Mouse (Mus musculus) retina, embryonic 14.5 days (tissue): ENCODE results near the gene 6030468B19Rik.
A peak's percentile ranks its signal among the peaks of the same experiment; 100 is the strongest.
"Not testable (repeated sequence)": the region's sequence is repeated elsewhere in the genome, so short reads cannot be mapped to it uniquely, and the experiment has no call there.

Source experiments
- DNase-seq: peaks from one replicate; pipeline ENCODE4 v3.0.0-alpha.2; 2015; ENCODE audit warnings: low spot score

6030468B19Rik gene

DNA sequence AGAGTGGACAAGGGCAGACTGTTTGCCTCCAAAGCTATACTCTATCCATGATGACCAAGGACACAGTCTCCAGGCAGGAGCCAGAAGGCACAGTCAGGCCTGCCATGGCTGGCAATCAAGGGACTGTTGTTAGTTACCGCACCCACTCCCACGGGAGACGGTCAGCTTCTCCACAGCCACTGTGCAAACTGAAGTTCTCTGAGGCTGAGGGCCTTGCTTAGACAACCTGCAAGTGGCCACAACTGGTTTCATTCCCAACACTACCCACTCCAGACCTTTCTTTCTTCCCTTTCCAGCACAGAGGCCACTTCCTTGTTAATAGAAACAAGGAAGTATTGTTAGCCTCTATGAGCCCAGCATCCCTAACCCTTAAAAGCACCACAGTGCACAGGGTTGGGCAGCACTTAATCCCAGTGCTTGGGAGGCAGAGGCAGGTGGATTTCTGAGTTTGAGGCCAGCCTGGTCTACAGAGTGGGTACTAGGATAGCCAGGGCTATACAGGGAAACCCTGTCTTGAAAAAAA, 5.8 kb downstream of the 6030468B19Rik start:
- no peak for DNase-seq

- DNase-seq: no peak
Measured at GRCm38 (mm10) chr11:117806781-117807180, 9.3 kb downstream of the 6030468B19Rik start.

- DNase-seq: peak; percentile 85
Measured at GRCm38 (mm10) chr11:117809407-117810311, 12.2 kb downstream of the 6030468B19Rik start, which contains the start of the genes Gm20708 and Syngr2. Gene Gm20708, plus strand, starts transcription at chr11:117809668. Gene Syngr2, plus strand, starts transcription at chr11:117809668.

GRCm38 (mm10) chr11:117810401-117811046, 13.1 kb downstream of the 6030468B19Rik start:
- DNase-seq: peak; percentile 88

DNA sequence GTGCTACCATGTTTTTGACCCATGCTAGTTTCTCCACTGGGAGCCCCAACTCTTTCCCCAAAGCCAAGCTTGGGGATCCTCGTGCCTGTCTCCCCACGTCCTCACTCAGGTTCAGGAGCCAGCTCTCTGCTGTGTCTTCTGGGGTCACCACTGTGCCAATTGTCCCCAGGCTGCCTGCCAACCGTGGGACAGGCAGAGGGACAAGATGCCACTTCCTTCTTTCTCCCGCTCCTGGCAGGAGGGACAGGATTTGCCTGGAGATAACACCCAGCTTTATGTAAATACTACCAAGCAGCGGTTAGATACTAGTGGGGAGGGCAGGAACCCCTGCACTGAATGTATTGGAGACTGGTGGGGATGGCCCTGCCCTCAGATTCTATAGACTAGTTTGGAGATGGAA, 16.4 kb downstream of the 6030468B19Rik start:
- DNase-seq: no peak

DNA sequence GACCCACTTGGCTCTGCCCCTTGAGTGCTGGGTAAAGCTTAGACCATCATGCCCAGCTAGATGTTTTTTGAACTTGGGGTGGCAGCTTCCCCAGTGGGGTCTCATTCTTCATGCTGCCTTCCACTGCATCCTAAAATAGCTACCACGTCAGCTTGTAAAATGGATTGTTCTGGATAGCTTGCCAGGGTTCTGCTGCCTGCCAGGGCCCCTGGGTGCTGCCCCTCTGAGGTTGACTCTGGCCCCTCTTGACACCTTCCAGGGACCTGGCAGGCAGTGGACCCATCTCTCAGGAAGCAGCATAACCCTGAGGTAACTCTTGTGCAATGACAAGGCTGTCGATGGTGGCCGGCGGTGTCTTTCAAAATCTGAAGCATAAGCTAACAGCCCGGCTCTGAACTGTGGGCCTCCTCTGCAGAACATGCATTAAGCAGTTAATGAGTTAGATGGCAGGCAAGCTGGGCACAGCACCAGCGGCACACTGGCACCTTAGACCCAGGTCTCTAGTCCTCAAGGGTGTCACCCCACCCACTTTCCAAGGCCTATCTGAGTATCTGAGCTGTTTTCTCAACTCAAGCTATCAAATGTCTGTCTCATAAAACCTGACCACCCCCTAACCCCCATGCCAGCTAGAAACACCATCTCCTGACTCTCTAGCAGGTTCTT, 17.4 kb downstream of the 6030468B19Rik start:
- DNase-seq: no peak

- DNase-seq: not testable (repeated sequence)
Measured at GRCm38 (mm10) chr11:117815850-117816249, 18.4 kb downstream of the 6030468B19Rik start.

- no peak for DNase-seq
Measured at GRCm38 (mm10) chr11:117816389-117816996, 19.0 kb downstream of the 6030468B19Rik start.

DNA sequence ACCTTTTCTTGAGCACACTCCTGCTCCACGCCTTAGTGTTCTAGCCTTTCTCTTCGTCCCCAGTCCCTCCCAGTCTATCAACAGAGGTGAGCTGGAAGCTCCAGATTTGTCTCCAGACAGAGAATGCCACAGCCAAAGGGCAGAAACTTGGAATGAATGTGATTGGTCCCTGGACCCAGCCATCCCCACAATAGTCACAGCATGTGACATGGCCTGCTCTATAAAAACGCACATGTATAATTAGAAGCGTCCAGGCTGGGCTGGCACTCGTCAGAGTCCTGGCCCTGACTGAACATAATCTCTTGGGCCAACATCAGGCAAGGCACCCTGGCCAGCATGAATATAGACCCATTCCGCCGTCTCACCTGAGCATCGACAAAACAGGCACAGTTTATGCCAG, 21.6 kb downstream of the 6030468B19Rik start:
- no peak for DNase-seq

- DNase-seq: no peak
Measured at GRCm38 (mm10) chr11:117820173-117820572, 22.7 kb downstream of the 6030468B19Rik start.

DNA sequence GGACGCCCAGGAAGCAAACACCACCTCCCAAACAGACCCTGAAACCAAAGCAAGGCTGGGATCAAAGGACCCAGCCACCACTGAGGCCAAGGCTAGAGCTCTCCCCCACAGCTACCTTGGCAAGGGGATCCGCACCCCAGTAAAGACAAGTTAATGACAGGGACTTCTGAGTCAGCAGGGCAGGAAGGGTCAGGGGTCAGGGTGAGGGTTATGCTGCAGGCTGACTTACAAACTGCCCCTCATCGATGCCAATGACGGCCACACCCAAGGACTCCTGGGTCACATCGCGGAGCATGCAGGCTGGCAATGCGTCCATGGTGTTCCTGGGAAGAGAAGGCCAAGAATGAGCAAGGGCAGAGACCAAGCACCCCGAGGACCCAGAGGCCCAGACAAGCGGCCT, 24.4 kb downstream of the 6030468B19Rik start:
- DNase-seq: no peak

GRCm38 (mm10) chr11:117822728-117823241, 25.3 kb downstream of the 6030468B19Rik start:
- DNase-seq: no peak

DNA sequence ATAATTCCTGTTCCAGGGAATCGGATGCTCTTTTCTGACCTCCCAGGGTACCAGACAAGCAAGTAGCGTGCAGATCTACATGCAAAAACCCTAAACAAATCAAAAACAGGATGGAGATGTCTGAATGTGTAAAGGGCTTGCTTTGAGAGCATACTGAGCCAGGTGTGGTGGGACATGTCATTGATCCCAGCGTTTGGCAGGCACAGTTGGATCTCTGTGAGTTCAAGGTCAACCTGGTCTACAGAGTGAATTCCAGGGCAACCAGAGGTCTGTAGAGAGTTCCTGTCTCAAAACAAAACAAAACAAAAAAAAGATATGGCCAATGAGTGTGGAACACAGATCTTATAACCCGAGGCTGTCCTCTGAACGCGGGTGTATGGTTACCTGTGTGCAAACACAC, 26.0 kb downstream of the 6030468B19Rik start:
- no peak for DNase-seq

DNA sequence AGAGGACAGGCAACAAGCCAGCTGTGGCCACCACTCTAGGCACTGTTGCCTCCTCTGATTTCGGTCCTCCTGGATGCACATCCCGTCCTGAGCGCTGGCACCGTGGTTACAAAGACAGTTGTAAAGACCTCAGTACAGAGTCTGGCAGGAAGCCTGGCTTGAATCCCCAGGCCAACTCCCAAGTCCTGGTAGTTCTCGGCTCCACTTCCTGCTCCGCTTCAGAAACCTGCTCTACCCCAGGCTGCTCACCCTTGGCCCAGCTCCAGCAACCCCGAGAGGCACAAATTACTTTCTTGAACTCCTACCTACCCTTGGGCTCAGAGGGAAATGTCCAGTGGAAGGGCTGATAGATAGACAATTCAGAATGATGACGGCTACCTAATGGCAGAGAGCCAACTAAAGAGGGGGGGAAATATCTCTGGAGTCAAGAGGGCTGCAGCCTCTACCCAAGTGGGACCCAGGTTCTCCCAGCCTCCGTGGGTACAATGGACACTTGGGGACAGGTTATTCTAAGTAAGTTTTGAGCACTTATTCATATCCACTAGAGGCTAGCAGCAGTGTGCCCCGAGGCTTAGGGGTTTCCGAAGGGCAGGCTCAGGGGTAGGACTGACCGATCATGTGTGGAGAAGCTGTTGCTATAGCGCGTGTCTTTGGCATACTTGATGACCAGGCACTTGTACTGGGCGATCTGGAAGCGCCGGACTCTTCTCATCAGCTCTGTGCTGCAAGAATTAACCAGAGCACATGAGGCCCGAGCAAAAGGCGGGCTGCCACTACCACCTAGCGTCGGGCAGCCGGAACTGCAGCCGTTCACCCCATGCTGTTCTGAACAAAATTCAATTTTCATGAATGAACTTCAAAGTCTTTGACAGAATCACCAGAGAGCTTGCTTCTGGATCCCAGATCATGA, 26.9 kb downstream of the 6030468B19Rik start:
- DNase-seq: peak; percentile 92

DNA sequence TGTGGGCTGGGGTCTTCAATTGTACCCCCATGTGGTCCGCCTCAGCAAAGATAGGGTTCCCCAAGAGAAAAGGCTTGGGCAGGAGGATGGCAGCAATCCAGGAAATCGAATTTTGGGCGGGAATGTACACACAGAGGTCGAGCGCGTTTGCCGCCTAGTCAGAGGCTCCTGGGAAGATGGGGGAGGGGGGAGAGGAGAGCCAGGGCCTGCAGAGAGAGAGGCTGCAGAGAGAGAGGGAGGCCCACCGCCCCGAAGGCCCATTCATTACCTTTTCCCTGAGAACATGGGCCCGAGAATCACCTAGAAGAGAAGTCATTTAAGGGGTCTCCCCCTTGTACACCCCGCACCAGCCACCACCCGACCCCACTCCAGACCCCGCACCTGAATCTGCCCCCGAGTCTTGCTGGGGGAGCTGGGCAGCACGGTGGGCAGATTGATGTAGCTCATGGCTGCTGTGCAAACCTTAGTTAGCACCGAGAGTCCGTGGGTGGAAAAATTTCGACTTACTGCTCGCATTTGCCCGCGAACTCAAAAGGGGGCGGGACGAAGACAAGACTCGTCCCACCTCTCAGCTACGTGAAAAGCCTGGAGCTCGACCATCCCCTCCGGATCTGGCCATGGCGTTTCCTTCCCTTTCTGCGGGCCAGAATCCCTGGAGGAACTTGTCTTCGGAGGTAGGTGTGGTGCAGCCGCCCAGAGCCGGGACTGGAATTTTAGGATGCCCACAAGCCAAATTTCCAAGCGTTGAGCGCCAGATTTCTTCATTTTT, 28.1 kb downstream of the 6030468B19Rik start, which contains the start of the genes Afmid and Tk1:
TSS of gene Afmid (plus strand) at position 592 of the 769 bp plus-strand sequence.
TSS of gene Tk1 (minus strand) at position 760 of the 769 bp plus-strand sequence.
- peak; percentile 83 for DNase-seq

- DNase-seq: peak; percentile 57
Measured at GRCm38 (mm10) chr11:117826164-117826563, 28.7 kb downstream of the 6030468B19Rik start.

GRCm38 (mm10) chr11:117826916-117827315, 29.5 kb downstream of the 6030468B19Rik start:
- no peak for DNase-seq

GRCm38 (mm10) chr11:117827386-117827785, 29.9 kb downstream of the 6030468B19Rik start:
- DNase-seq: no peak

DNA sequence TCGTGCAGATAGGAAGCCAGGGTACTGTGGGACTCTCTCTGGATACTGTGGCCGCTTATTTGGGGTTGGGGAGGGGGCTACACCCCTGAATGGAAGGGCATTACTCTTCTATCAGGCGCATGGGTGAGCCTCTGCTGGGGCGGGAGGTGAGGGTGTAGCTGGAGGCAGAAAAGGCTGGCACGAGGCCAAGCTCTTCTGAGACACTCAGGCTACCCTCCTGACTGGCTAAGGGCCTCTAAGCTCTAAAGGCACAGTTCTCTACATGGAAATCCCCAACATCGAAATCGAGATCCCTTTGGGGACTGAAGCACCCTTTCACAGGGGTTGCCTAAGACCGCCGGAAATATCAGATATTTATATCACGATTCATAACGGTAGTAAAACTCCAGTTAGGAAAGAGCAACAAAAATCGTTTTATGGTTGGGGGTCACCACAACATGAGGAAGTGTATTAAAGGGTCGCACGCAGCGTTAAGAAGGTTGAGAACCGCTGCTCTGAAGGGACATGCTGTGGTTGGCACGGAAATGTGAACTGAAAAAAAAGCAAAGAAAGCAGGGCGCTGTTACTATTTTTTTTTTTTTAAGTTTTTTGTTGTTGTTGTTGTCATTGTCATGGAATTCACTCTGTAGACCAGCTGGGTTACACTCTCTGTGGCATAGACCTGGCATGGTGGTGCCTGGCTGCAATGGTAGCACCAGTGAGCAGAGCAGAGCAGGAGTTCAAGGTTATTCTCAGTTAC, 30.9 kb downstream of the 6030468B19Rik start:
- no peak for DNase-seq
